Mouse (Mus musculus): Measurements from ENCODE around the gene Erf.

GRCm38 (mm10) chr7:25248846-25249313 lies 1.7 kb downstream of the Erf start:
- TF ChIP-seq GATA1 (IDR thresholded peaks at IDR 0.05; ENCODE audit: borderline replicate concordance, low read length) (no peak), FLI1 (IDR thresholded peaks at IDR 0.05; ENCODE audit: low read length) (no peak)

Data from megakaryocyte, embryonic 14.5 days (primary cell).